Mouse (Mus musculus): ENCODE measurements around the gene Mta3.

Gene Mta3

DNA sequence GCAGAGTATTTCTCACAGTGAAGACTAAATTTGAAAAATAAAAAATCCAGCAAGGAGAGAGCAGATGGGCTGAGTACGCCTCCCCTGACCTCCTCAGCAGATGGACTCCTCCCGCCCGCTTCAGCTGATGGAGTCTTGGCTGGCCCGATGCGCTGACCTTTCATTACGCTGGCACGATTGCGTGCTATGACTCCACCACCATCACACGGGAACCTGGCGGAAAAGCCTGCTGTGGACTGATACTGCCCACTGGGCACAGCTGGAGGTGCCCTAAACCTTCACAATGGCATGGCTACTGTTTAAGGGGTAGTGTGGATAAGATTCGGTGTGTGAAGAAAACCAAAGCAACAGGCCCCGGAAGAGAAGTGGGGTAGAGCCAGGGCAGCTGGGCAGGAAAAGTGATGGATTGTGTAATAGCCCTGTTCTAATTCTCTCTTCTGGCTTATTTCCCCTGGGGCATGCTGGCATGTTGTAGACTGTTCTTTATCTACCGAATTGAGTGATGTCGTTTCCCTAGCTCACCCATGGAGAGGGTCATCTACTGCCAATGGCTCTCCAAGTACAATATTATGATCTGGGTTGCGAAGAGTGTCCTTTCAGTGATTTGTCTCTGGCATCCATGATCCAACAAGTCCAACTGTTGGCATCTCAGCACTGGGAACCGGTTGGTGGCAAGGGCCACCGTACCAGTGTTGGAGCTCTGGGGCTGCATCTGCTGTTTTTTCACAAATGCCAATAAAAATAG lies 106.4 kb downstream of the Mta3 start:
- no peak for DNase-seq

DNA sequence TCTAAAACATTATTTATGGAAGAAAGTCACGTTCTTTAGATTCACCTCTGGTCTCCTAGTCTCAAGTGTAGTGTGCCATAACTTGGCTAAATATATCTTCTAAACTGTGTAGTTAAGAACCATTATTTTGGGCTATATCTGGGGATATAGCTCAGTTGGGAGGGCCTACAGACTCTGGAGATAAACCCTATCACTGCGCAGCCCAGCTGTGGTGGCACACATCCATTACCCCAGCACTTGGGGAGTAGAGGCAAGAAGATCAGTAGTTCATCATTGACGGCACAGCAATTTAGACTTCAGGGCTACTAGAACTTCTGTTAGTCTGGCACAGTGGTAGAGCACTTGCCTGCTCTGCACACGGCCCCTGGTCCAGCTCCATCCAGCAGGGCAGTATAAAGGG lies 107.1 kb downstream of the Mta3 start:
- no peak for DNase-seq

DNA sequence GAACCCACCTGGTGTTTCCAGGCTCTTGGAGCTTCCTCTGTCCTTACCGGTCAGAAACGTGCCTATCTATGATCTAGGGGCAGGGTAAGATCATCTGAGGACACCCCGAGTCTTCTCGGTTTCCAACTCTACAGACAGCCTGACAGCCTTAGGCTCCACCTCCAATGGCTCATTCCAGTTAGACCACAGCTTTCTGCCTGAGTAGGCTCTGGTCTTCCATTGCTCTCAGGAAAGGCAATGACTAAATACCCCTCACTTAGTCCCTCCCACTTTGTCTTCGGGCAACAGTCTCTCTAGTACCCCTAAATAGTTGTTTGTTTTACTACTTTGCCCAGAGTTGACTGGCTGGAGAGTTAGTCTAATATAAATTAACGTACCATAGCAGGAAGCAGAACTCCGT lies 111.0 kb downstream of the Mta3 start:
- no peak for DNase-seq

DNA sequence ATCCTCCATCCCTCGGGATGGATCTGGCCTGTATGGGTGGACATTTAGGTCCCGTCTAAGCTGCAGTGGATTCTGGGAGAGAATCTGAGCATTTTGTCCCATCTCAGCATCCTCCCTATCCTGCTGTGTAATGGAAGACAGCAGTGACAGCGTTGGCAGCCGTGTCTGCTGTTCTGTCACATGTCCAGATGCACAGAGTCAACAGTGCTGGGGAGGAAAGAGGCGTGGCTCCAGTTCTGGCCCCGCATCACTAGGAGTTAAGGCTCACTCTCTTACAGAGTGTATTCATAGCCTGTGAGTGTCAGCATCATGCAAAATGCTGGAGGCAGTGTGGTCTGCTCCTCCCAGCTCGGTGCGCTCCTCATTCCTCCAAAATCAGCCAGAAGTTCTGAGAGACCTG lies 113.5 kb downstream of the Mta3 start:
- no peak for DNase-seq

DNA sequence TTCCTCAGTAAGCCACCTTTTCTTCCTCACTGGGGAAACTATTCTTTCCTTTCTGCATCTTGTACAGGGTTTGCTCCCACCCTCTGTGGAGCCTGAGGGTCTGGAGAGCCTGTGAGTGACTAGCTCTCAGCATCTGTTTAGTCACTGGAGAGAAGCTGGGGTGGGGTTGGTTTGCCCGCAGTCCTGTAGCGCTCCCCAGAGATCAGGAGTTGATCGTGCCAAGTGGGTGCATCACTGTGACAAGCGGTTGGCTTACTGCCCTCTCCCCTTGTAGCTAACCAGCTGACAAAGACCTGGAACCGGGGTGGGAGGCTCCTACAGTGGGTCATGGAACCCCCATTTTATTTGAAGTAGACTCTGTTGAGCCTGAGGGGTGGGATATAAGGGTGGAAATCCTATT lies 114.7 kb downstream of the Mta3 start:
- no peak for DNase-seq

DNA sequence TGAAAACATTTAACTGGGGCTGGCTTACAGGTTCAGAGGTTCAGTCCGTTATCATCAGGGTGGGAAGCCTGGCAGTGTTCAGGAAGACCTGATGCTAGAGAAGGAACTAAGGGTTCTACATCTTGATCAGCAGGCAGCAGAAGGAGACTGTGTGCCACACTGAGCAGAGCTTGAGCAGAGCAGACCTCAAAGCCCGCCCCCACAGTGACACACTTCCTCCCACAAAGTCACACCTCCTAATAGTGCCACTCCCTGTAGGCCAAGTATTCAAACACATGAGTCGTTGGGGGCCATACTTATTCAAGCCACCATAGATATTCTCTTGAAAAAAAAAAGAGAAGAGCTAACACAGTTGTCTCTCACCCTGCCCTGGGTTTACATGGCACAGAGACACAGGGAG lies 115.9 kb downstream of the Mta3 start:
- no peak for DNase-seq

DNA sequence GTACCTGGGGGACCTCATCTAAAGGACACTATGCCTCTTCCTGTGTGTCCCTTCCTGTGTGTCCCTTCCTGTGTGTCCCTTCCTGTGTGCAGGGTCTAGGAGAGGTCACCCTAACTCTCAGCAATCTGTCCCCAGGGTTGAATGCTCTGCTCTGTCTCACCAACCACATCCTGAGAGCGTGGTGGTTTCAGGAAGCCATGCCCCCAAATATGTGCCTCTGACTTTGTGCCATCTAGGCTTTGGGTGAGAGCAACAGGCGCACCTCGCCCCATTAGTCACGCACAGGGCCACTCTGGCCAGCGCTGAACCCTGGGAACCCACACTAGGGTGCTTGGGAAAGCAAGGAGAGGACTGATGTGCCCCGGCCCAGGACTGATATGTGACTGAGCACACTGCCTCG lies 117.9 kb downstream of the Mta3 start:
- no peak for DNase-seq

DNA sequence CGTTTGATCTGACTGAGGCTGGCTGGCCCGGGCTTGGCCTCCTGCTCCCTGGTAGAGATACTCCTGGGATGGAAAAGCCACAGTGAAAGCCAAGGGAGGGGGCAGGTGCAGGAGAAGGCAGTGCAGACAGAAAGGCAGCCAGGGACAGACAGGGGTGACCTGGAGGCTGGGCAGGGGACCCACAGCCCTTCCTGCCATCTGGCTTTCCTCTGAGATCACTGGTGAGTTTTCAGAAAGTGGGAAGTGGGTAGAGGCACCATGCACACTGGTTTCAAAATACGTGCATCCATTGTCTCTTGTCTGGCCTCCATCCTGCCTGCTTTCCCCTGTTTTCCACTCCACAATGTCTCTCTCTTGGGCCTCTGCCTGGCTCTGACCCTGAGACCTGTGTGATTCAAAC lies 123.4 kb downstream of the Mta3 start:
- DNase-seq = no peak

DNA sequence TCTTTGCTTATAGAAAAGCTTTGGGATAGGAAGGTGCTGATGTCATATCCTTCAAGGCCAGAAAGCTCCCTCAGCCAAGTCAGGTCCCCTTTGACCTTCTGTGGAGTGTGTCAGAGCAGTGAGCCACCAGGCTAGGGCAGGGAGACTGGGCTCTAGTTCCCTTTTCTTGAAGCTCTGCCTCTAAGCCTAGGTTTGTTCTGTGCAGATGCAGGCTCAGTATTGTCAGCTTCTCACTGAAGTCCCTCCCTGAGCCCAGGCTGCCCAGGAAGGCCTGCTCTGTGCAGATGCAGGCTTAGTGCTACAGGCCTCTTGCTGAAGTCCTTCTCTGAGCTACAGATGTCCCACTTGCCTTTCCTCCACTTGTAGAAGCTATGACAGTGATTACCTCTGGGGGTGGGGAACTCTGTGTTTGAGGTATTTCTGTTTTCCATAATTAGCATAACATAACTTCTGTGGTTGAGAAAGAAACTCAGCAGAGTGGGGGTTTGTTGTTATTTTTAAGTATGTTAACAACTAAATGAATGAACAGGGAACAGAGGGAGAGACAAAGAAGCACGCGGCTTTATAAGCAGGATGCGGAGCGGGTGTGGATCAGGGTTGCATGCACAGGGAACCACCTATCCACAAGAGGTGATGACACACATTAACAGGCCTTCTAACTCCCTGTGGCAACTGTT lies 124.8 kb downstream of the Mta3 start:
- no peak for DNase-seq

DNA sequence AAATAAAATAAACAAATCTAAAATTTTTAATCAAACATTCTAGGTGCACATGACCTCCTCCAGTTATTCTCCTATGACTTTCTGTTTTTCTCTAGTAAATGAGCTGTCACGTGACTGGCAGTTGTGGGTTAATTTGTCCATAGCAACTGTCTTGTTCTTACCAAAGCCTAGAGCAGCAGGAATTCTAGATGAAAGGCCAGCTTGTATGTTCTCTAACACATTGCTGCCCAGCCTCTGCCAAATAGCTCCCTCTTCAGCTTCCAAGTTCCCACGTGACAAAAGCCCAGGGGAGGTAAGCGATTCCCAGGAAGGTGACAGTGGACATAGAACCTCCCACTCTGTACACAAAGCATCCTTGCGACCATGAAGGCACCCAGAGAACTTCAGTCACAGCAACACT lies 128.2 kb downstream of the Mta3 start:
- DNase-seq = no peak

DNA sequence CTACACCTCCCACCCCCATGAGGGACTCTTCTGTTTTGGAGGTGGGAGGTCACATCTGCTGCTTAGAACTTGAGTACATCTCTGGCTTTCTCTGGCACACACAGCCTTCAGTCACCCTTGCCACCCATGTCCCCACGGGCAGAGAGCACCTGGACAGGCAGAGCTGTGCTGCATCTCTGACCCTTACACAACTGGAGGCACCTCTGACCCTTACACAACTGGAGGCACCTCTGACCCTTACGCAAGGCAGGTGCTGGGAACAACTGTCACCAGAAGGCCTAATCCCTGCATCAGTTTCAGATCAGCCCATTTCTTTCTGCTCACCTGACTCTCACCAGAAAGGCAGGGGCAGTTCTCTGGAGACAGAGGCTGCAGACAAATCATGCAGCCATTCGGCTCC lies 130.1 kb downstream of the Mta3 start:
- peak in 1 of 2 experiments; percentile 65 for DNase-seq

DNA sequence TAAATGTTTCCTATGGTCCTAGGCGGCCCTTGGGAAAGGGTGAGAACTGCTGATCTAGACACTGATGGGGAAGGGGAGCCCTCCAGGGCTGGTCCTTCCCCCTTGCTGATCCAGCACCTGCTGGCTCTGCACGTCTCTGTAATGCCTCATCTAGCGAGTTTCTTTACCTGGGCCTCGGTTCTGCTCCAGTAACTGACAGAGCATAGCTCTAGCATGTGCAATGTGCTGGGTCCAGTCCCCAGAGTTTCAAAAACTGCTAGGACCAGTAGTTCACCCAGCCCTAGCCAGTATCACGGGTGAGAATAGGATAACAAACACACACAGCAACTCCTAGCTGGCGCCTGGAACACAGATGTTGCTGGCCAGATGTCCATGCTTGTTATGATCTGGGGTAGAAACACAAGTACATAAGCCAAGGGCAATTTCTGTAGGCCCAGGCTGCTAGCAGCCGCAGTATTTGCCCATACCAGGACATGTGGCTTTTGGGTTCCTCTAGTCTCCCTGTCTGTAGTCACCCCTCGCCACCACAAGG lies 131.8 kb downstream of the Mta3 start:
- DNase-seq = no peak

DNA sequence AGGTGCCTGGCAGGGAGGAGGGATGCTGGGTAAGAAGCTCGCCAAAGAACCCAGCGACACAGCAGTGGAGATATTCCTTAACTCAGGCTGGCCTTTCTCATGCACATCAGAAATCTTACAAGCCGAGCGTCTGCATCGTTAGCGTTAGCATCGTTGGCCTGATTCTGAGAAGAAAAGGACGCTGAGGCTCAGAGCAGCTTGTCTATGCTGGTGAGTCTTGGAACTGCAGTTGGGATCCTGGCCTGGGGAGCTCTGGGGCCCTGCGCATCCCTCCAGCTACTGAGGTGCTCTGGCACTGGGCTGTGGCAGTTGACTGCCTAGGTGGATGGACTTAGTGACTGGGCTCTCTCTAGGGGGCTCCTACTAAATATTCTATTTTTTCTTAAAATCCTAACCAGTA lies 133.2 kb downstream of the Mta3 start:
- DNase-seq = no peak

DNA sequence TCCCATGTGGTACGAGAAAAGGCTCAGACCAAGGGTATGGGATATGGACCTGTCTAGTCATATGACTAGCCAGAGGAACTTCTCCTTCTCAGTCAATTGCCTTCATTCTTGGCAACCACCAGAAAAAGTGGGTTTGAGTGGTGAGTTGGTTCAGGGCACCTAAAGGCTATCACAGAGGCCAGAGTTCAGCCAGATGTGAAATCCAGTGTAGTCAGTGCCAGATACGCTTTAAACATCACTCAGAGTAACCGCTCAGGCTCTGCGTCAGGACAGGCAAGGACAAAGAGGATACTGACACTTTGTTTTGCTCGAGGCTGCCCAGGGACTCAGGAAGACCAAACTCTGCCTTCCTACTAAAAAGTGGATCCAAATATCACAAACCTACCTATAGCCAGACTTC lies 135.0 kb downstream of the Mta3 start:
- no peak for DNase-seq

DNA sequence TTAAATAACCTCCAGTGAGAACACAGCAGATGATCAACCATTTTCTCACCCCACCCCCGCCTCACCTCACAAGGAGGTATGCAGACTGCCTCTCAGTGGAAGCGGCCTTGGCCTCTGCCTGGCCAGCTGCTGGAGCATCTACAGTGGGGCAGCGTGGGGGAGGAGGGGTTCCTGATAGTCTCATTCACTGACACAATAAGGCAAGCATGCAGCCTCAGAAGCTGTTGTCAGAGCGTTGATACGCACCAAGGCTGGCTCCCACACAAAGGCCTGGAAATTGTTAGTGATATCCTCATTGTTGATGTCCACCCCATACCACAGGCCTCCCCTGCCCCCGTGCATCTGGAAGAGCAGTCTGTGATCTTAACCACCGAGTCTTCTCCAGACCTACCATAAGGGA lies 137.8 kb downstream of the Mta3 start:
- DNase-seq = no peak

DNA sequence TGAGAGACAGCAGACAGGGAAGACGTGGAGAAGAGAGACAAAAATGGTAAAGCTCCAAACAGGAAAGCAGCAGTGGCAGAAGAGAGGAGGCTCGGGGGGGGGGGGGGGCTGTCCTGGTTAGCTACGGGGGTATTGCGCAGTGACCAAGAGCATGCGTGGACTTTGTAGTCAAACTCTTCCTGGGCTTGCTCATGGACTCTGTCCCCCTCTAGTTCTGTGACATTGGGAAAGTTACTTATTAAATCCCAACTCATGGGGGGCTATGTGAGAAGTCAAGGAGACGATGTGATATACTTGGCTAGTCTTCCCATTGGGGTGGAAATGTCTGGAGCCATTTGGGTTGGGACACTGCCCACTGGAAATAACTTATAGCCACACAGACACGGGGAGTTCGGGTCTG lies 139.6 kb downstream of the Mta3 start:
- peak; percentile 43 to 84 for DNase-seq

DNA sequence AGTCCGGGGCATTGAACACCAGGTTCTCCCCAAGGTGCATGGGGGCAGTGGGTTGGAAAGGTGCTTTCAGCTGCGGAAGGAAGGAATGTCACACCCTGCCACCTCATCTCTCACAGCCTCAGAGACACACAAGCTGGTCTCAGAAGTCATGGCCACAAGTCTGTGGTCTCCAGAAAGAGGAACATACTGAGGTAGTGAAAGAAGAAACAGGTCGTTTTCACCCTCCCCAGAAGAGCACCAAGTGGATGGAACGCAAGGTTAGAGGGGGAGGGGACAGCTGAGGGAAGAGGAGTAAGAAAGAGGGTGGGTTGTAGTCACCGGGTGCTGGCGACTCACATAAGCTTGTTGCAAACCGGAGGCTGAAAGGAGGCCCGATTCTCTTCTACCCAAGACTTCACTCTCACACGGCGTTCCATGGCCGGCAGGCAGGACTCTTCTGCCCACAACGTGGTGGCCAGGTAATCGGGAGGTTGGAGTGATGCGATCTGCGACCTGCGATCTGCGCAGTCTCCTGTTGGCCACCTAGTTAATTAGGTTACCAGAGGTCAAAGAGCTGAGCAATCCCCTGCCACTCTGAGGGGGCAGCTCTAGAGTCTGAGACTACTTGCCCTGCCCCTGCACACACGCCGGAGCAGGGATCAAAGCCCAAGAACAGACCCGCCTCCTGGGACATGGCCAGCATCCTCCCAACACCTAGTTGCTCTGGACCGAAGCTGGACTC lies 140.5 kb downstream of the Mta3 start:
- DNase-seq = peak; percentile 88 to 95

DNA sequence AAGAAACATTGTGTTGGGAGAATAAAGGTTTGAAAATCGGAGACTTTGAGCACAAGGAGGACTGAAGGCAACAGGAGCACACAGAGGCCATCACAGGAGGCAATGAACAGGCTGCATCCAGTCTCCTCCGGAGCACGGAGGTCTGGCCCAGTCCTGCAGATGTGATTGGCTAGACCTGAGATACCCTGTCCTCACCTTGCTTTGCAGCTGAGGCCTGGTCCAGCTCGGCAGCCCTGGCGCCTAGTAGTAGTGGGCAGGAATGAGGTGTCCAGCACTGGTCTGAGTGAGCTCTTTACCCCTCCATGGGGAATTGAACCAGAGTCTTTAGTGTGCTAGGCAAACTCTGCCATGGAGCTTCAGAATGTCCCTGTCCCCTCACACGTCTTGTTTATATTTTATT lies 141.1 kb downstream of the Mta3 start:
- DNase-seq = peak in 1 of 2 experiments; percentile 75

DNA sequence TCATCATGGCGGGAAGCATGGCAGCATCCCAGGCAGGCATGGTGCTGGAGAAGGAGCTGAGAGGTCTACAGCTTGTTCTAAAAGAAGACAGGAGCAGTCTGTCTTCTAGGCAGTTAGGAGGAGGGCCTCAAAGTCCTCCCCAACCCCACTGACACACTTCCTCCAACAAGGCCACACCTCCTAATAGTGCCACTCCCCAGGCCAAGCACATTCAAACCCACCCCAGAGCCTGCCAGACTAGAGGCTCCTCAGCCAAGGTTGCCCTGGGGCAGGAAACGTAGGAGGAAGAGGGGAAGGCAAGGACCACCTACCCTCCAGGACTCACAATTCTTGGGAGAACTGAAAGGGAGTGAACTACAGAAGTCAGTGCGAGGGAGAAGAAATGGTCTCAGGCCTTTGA lies 141.9 kb downstream of the Mta3 start, which contains the start of gene Haao:
Haao (minus strand) TSS at position 149 of the 400 bp plus-strand sequence.
- no peak for DNase-seq

DNA sequence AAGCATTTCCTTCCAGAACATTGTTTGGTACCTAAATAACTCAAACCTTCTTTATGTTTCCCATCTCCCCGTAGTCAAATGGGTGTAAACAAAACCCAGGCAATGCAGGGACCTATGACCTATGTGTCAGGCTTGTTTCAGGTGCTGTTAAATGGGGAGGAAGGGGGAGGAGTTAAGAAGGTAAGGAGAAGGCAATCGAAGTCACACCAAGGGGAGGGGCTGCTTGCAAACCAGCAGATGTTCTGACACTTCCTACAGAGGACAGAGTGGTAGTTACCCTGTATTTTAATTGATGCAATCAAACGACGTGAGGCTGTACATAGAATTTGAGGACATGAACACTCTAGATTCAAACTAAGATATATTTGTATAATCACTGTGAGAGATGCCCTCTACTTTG lies 142.5 kb downstream of the Mta3 start:
- no peak for DNase-seq

DNA sequence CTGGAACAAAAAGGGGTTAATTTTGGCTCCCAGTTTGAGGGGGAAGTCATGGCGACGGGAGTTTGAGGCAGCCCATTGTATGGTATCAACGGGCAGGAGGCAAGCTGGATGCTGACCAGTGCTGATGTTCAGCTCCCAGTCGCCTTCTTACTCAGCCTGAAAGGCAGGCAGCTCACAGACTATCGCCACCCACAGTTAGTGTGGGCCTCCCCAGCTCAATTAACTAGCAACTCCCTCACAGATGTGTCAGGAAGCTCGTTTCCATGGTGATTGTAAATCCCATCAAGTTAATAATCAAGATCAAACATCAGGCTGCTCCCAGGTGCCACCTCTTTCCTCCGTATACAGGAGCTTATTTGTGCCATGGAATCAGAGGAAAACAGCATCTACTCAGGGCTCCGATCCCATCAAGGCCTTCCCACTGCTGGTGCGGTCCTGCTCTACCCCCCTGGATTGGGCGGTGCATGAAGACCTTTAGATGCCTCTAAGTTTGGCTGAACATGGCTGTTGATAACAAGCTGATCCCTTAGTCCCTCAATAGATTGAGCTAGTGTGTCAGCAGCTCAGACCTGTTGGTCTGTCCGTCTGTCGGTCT lies 143.2 kb downstream of the Mta3 start:
- no peak for DNase-seq

DNA sequence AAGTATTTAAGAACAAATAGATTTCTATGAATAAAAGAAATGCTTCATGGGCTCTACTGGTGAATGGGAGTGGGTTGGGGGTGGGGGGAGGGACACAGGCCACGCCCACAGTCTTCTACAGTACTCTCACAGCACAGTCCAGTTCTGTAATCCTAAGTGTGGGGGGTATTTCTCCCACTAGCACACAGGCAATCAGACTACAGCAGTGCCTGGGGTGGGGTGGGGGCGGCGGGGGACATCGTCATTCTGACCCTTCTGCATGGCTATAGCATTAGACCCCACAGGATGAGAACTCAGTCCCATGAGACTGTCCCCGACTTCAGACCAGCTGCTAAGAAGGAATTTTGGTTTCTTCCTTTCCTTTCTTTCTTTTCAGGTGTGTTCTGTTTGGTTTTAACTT lies 143.8 kb downstream of the Mta3 start:
- no peak for DNase-seq

DNA sequence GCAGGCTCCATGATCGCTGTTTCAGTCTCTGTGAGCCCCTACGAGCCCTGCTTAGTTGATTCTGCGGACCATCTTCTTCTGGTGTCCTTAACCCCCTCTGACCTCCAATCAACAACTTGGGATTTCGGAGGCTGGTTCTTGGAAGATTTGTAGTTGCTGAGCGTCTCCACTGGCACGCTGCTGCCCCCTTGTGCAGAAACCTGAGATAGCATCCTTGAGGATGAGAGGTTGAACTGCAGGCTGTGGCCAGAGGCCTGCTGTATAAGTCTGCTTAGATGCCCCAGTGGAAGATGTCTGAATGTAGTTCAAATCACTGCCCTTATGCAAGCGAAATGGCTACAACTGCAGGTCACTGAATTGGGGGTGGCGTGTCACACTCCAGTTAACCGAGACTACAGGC lies 144.5 kb downstream of the Mta3 start:
- peak; percentile 86 to 96 for DNase-seq
